Mouse (Mus musculus): ENCODE results near the gene Arglu1. TPM values are rescaled to one million over a fixed set of nuclear protein-coding genes. Genes with fewer than 3 reads are reported as not detected.
A peak's percentile ranks its signal among the peaks of the same experiment; 100 is the strongest.

Arglu1 gene
- 210 to 324 TPM (median 270 TPM) in 3 replicates for total RNA-seq (2017)

GRCm38 (mm10) chr8:8690146-8691092, at the start of gene Arglu1:
TSS of gene Arglu1 (minus strand) at chr8:8690521.
- ATAC-seq (replicated peaks; ENCODE audit: insufficient number of reproducible peaks, low FRiP score, low TSS enrichment, poor library complexity, severe bottlenecking) = peak; percentile 84

- ATAC-seq (replicated peaks; ENCODE audit: insufficient number of reproducible peaks, low FRiP score, low TSS enrichment, poor library complexity, severe bottlenecking) = no peak
Observed at GRCm38 (mm10) chr8:8737271-8737670, 47.0 kb upstream of the Arglu1 start.

- no peak for ATAC-seq (replicated peaks; ENCODE audit: insufficient number of reproducible peaks, low FRiP score, low TSS enrichment, poor library complexity, severe bottlenecking)
Observed at GRCm38 (mm10) chr8:8736826-8737225, 46.5 kb upstream of the Arglu1 start.

- ATAC-seq (replicated peaks; ENCODE audit: insufficient number of reproducible peaks, low FRiP score, low TSS enrichment, poor library complexity, severe bottlenecking) = no peak
Observed at GRCm38 (mm10) chr8:8733804-8734203, 43.5 kb upstream of the Arglu1 start.

- ATAC-seq (replicated peaks; ENCODE audit: insufficient number of reproducible peaks, low FRiP score, low TSS enrichment, poor library complexity, severe bottlenecking) = no peak
Observed at GRCm38 (mm10) chr8:8728643-8729042, 38.3 kb upstream of the Arglu1 start.

GRCm38 (mm10) chr8:8726547-8726946, 36.2 kb upstream of the Arglu1 start:
- no peak for ATAC-seq (replicated peaks; ENCODE audit: insufficient number of reproducible peaks, low FRiP score, low TSS enrichment, poor library complexity, severe bottlenecking)

- ATAC-seq (replicated peaks; ENCODE audit: insufficient number of reproducible peaks, low FRiP score, low TSS enrichment, poor library complexity, severe bottlenecking) = no peak
Observed at GRCm38 (mm10) chr8:8704813-8705212, 14.5 kb upstream of the Arglu1 start.

- no peak for ATAC-seq (replicated peaks; ENCODE audit: insufficient number of reproducible peaks, low FRiP score, low TSS enrichment, poor library complexity, severe bottlenecking)
Observed at GRCm38 (mm10) chr8:8703668-8704067, 13.3 kb upstream of the Arglu1 start.

- no peak for ATAC-seq (replicated peaks; ENCODE audit: insufficient number of reproducible peaks, low FRiP score, low TSS enrichment, poor library complexity, severe bottlenecking)
Observed at GRCm38 (mm10) chr8:8700821-8701220, 10.5 kb upstream of the Arglu1 start.

GRCm38 (mm10) chr8:8700229-8700628, 9.9 kb upstream of the Arglu1 start:
- ATAC-seq (replicated peaks; ENCODE audit: insufficient number of reproducible peaks, low FRiP score, low TSS enrichment, poor library complexity, severe bottlenecking) = no peak

GRCm38 (mm10) chr8:8689454-8690145, 721 bp downstream of the Arglu1 start:
- no peak; the same call in 1 of the 2 replicates for ATAC-seq (replicated peaks; ENCODE audit: insufficient number of reproducible peaks, low FRiP score, low TSS enrichment, poor library complexity, severe bottlenecking)

GRCm38 (mm10) chr8:8688823-8689453, 1.4 kb downstream of the Arglu1 start:
- ATAC-seq (replicated peaks; ENCODE audit: insufficient number of reproducible peaks, low FRiP score, low TSS enrichment, poor library complexity, severe bottlenecking) = no peak

- ATAC-seq (replicated peaks; ENCODE audit: insufficient number of reproducible peaks, low FRiP score, low TSS enrichment, poor library complexity, severe bottlenecking) = no peak
Observed at GRCm38 (mm10) chr8:8685517-8685916, 4.8 kb downstream of the Arglu1 start.

GRCm38 (mm10) chr8:8682697-8683096, 7.6 kb downstream of the Arglu1 start:
- ATAC-seq (replicated peaks; ENCODE audit: insufficient number of reproducible peaks, low FRiP score, low TSS enrichment, poor library complexity, severe bottlenecking) = no peak

- no peak for ATAC-seq (replicated peaks; ENCODE audit: insufficient number of reproducible peaks, low FRiP score, low TSS enrichment, poor library complexity, severe bottlenecking)
Observed at GRCm38 (mm10) chr8:8678236-8678635, 12.1 kb downstream of the Arglu1 start.

GRCm38 (mm10) chr8:8674864-8675263, 15.5 kb downstream of the Arglu1 start:
- ATAC-seq (replicated peaks; ENCODE audit: insufficient number of reproducible peaks, low FRiP score, low TSS enrichment, poor library complexity, severe bottlenecking) = no peak

- peak; percentile 66 for ATAC-seq (replicated peaks; ENCODE audit: insufficient number of reproducible peaks, low FRiP score, low TSS enrichment, poor library complexity, severe bottlenecking)
Observed at GRCm38 (mm10) chr8:8661759-8662138, 28.6 kb downstream of the Arglu1 start.

GRCm38 (mm10) chr8:8661103-8661758, 29.1 kb downstream of the Arglu1 start, which contains the start of gene Efnb2:
TSS of gene Efnb2 (minus strand) at chr8:8661242.
- peak; percentile 19 for ATAC-seq (replicated peaks; ENCODE audit: insufficient number of reproducible peaks, low FRiP score, low TSS enrichment, poor library complexity, severe bottlenecking)
